Mouse (Mus musculus): ENCODE data around the gene Peg10.

Peg10 gene

DNA sequence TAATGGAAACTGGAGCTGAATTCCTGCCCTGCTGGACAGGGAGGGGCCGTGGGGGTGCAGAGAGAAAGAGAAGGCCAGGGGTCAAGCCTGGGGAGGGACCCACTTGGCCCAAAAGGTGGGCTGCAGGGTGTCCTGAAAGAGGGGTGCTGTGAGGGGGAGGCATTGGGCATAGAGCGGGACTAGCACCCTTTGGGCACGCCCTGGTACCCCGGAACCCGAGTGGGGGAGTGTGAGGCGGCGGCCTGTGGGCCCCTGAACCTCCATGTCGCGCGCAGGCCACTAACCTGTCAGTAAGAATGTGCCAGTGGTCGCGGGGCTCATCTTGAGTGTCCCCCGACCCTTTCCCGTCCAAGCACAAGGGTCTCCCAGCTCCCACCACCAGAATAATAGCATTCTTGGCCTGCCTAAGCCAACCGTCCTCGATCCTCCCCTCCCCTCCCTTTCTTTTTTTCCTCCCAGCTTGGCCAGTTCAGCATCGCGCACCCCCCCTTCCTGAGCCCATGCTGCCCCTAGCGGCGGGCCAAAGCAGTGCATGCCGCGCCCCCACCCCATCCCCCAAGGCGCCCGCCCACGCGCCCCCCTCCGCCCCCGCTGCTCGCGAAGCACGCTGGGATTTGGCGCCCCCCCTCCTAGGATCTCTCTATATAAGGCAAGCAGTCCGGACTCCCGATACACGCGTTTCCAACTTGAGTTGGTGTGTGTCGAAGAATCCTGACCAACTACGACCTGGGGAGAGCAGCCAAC lies at the start of gene Peg10, which contains the start of gene Sgce:
Gene Peg10, plus strand, starts transcription at position 611 of the 744 bp plus-strand sequence.
Gene Sgce, minus strand, starts transcription at position 512 of the 744 bp plus-strand sequence.
- DNase-seq (ENCODE audit: low read depth, low spot score) = peak; percentile 86

DNA sequence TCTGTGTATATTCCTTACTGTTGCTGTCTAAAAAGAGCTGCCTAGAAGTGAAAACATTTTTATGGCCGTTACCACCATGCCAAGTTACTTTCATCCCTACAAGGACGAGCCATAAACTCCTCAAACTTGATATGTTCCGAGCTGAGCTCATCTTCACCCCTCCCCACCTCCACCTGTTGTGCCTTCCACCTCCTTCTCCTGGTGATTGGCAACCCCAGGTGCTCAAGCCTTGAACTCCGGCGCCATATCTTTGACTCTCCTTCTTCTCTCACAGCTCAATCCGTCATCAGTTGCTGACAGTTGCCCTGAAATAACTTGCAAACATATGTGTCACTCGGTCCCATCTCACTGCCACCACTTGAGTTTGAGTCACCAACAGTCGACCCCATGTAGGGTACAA lies 45.5 kb upstream of the Peg10 start:
- no peak for DNase-seq (ENCODE audit: low read depth, low spot score)

DNA sequence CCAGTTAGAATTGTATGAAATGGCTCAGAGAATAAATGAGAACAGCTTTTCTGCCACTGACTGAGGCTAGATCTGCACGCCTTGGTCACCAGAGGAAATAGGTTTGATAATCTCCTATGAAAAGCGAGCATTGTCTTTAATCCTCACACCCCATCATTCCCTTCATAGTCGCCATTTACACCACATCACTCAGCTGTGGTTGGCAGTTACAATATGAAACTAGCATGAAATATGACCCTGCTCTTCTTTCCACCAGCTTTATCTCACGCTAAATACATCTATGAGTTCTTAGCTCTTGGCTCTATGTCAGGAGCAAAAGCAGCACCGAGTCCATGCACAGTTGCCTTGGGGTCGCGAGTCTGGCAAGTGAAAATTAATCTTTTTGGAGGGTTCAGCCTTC lies 43.2 kb upstream of the Peg10 start:
- no peak for DNase-seq (ENCODE audit: low read depth, low spot score)

DNA sequence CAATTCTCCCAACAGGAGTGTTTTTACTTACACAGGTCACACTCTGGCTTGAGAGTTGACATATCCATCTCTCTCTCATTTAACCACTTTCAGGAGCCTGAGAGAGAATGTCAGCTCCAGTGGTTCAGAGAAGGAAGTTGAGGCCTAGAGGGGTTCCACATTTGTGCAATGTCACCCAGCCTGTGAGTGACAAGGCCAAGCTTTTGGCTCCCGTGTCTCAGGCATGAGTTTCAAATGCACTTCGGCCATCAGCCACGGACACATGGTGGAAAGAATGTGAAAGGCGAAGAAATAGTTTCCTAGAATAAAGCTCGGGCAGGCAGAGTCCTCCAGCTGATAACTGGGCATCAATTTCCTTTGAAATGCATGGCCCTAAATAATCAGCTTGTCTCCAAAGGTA lies 40.7 kb upstream of the Peg10 start:
- no peak for DNase-seq (ENCODE audit: low read depth, low spot score)

DNA sequence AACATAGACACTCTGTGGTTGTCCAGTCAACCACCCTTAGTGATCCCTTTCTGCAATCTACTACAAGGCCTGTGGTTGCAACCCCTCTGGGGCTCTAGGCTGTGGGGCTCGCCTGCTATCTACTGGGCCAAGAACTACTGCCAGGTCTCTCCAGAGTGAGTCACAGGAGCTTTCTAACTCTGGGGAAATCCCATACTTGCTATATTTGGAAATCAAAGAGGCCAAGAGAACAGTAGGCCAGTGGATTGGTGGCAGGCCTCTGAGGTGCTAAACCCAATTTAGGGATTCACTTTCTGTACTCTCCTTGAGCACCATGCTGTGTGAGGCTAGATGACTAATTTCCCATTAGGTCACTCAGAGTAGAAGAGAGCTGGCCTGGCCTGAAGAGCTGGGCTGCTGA lies 38.1 kb upstream of the Peg10 start:
- DNase-seq (ENCODE audit: low read depth, low spot score) = no peak

DNA sequence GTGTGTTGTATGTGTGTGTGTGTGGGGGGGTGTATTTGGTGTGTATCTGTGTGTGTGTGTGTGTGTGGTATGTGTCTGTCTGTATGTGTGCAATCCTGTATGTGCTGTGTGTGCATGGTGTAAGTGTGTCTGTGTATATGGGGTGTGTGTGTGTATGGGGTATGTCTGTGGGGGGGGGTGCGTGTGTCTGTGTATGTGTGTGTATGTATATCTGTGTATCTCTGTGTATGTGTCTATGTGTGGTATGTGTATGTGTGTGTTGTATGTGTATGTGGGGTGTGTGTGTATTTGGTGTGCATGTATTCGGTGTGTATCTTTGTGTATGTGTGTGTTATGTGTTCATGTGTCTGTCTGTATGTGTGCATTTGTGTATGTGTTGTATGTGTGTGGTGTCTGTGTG lies 30.9 kb upstream of the Peg10 start:
- no peak for DNase-seq (ENCODE audit: low read depth, low spot score)

DNA sequence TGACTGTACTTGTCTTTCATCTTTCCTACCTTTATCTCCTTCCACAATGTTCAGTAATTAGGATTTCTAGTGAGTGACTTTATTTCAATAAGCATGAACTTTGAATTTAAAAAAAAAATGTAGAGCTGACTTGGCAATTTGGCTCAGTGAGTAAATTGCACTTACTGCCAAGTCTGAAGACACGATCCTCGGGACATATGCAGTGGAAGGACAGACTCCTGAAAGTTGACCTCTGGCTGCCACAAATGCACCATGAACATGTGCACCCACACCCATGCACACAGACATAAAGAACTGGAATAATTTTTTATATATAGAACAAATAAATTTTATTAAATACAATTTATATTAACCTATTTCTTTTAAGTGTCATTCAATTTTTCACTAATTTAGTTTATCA lies 29.8 kb upstream of the Peg10 start:
- no peak for DNase-seq (ENCODE audit: low read depth, low spot score)

DNA sequence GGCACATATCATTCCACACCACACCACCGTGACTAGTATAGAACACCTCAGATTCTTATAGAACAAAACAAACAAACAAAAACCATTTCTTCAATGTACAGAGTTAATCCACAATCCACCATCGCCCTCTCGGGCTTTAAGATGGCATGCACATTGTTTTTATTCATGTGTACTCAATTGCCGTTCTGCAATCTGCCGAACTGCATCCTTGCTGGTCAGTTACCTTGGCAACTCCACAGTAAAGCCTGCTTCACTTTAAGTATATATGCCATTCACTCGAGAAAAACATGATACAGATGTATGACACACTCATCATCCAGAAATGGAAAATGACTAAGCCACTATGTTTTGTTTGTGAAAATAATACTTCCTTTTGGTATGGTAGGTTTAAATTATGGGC lies 25.0 kb upstream of the Peg10 start:
- DNase-seq (ENCODE audit: low read depth, low spot score) = peak; percentile 16

DNA sequence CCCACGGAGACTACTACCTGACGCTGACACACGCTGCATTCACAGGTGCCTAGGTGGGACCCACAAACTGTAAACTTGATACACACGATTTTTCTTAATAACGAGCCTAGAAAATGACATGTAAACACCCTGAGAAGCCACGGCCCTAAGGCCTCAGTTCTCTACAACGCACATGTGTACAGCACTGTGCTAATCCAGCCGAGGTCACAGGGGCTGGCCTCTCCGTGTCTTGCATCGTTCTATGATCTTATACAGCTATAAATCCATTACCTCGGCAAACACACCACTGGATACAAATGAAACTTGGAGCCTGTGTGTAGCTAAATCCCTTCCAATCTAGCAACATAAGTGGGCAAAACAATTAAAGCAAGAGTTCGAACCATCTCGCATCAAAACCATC lies 24.4 kb upstream of the Peg10 start:
- no peak for DNase-seq (ENCODE audit: low read depth, low spot score)

DNA sequence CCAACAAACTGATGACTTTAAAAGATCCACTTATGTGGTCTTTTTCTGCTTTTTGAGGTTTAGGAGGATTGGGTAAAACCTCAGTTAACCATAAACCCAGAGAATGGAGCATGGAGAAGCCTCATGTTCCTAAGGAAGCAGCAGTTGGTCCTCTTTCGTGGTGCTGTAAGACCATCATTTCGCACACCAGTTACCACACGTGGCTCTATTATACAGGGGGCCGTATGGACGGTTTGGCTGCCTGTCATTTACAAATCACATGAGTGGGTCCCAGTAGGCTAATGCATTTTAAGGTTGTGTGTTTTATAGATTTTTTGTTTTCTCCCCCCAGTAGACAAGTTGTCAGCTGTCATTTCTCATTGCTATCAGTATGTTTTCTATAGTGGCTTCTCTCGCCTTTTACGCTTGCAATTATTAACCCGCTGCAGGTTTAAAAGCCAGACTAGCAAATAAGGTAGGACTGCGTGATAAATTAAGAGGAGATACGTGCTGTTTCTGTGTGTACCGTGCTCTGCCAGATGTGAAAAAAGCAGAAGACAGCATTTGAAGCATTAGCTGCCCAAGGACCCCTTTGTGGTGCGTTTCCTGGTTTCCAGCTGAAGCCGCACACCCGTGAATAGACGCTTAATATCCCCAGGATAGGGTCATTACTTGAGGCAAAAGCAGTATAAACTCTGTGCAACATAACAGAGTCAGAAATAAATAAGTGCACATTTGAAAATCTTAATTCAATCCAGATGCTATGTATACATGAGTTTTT lies 22.9 kb upstream of the Peg10 start:
- DNase-seq (ENCODE audit: low read depth, low spot score) = no peak

DNA sequence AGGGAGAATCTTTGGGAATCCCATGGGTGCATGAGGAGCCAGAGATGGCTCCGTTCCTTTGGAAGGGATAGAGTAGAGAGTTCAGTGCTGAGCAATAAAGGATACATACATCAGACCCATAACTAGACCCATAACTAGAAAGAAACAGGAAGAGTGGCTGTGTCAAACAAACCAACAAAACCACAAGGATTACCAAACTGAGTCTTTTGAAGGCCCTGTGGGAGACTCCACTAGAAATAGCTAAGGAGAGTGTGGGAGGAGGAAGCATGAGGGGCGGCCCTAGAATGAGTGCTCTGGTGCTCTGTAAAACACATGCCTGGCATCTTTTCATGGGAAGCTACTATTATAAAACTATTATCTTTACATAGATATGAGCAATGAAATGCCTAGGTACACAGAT lies 18.8 kb upstream of the Peg10 start:
- DNase-seq (ENCODE audit: low read depth, low spot score) = no peak

DNA sequence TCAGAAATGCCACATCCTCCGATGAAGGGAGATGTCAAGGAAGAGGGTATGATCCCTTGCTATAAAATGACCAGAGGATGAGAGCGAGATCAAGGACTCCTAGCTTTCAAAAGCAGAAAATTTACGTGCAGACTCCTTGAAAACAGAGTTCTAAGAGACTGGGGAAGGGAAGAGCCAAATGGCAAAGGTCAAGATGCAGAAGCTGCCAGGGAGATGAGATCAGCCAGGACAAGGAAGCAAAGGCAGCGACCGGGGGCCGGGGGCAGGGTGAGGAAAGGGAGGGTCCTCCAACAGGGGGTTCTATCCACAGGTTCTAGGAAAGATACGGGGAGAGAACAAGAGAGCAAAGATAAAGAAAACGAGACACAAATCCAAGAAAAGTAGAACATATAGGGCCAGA lies 15.4 kb upstream of the Peg10 start:
- DNase-seq (ENCODE audit: low read depth, low spot score) = no peak

DNA sequence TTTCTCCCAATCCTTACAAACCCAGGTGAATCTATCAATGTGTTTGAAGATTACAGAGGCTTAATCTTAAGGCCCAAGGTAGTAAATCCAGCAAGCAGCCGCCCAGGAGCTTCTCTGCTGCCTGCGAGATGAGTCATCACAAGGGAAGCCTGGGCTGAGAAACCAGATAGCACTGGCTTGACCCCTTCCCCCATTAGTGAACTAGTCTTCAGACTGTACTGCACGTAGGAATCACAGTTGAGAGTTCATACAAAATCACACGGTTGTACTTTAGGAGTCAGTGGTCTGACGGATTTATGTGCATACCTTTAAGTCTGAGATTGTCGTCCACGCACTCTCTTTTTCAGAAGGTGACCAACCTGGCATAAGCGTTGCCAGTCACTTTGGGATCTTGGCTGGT lies 13.9 kb upstream of the Peg10 start:
- DNase-seq (ENCODE audit: low read depth, low spot score) = peak; percentile 76

DNA sequence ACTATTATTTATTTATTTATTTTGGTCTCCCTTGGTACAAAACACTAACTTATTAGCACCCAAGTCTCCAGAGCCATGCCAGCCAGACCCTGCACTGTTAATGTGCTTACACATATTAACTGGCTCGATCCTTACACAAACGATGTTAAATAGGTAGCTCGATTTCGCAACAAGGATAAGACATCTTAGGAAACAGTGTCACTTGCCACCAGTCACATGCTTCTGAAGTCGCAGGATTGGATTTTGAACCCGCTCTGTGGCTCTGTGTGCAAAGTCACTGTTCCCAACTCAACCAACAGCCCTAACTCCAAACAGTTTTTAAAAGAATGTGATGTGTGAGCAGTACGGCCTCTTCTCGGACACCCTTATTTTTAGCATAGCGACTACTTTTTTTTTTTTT lies 10.7 kb upstream of the Peg10 start:
- DNase-seq (ENCODE audit: low read depth, low spot score) = no peak

DNA sequence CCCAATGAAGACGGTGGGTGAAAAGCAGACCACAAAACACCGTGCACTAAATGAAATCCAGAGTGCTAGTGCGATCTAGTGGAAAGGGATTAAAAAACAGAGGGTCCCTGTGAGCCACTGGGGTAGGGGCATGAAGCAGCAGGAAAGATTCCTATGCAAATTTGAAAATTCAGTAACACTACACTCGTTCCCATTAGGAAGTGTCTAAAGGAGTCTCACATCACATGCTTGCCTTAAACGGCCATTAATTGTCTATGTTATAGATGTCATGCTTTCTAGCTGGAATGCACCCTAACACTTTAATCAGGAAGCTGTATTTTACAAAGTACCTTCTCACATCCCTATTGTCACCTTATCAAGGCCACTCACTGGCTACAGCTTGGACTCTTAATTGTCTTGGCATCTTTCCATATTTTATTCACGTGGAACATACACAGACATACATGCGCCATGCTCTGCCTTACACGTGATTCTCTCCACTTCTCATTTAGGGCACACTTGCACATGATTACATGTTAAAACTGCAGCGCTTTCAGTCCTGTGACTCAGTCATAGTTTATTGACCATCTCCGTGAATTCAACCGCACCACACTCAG lies 9.0 kb upstream of the Peg10 start:
- DNase-seq (ENCODE audit: low read depth, low spot score) = no peak

DNA sequence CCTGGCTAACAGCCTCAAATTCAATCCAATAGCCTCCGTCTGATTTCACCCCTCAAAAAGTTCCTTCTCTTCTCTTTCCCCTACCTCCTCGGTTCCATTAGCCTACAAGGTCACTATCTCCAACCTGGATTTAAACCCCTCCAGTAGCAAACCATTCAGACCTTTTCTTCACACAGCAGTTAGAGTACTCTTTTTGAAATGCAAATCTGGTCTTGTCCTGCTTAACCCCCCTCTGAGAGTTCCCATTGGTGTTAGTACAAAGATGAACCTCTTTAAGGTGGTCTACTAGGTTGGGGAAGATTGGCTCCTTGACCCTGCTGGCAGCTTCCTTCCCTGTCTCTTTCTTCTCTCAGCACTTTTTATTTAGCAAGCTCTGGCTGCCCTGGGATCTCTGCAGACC lies 8.4 kb upstream of the Peg10 start:
- DNase-seq (ENCODE audit: low read depth, low spot score) = peak; percentile 89

DNA sequence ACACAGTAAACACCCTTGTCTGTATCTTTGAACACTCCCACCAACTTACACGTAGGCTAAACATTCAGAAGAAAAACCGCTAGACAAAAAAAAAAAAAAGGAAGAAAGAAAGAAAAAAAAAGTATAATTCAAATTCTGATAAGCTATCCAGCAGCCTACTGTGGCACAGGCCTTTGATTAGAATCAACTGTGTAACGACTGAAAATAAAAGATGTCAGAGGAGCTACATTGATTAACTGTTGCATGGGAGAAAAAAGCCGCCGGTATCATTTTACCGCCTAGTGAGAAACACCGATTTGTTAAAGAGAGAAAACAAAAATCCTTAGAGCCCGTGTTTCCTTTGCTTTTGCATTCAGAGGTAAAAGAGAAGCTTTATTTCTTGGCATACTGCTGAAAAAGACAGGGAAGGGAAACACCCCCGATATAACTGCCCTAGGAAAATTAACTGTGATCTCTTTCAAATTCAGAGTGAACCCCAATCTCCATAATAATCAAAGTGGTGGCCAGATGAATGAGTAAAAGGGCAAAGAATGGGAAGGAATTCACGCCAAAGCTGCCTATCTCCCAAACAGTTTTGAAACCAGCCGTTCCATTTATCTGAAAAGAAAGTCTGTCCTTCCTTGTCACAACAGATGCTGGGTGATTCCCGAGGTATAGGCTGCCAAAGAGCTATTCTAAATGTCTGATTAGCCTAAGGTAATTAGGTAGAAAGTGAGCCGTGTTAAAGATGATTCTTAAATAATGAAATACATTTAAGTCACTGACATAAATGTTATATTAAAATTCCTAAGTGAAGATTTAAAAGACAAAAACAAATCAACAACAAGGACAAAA lies 7.4 kb upstream of the Peg10 start:
- DNase-seq (ENCODE audit: low read depth, low spot score) = peak; percentile 85

DNA sequence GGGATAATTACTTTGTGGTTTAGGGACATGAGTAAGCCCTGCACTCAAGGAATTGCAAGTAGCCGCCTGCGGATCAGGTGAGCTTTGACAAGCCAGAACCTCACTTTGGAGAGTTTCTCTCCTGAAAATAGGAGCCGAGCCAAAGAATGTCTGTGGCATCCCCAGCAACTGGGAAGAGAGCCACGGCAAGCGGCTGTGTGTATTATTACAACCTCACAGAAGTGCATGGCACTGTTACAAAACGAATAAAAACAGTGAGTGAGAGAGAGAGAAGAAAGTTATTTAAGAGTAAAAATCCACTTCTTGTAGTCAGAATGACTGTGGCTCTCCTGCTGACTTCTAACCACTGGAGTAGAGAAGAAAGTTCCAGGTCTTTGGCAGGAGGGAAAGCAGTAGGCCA lies 6.6 kb upstream of the Peg10 start:
- DNase-seq (ENCODE audit: low read depth, low spot score) = no peak

DNA sequence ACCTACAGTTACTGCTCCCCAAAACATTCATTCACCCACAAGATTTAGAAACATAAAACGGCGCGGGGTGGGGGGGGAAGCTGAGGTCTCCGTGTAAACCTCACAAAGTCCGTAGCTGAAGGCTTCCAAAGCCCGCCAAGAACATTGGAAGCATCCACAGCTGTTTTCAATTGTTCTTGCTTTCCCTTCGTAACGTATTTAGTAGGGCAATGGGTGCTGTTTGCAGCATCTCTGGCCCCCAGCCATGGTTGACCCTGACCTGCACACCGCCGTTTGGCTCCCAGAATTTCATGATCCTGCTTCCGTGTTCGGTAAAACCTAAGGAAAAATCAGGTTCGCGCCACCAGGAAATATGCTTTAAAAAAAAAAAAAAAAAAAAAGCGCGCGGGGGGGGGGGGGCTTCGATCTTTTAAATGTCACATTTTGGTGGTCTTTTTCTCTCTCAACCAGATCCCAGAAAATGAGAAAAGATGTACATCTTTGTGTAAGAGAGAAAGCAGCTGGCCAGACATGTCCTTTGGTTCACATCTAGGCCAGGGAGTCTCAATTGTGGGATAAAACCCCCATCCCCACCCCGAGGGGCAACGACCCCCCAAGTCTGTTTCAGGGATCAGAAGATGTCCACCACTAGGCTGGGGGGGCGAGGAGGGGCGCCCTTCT lies 940 bp upstream of the Peg10 start:
- DNase-seq (ENCODE audit: low read depth, low spot score) = no peak

DNA sequence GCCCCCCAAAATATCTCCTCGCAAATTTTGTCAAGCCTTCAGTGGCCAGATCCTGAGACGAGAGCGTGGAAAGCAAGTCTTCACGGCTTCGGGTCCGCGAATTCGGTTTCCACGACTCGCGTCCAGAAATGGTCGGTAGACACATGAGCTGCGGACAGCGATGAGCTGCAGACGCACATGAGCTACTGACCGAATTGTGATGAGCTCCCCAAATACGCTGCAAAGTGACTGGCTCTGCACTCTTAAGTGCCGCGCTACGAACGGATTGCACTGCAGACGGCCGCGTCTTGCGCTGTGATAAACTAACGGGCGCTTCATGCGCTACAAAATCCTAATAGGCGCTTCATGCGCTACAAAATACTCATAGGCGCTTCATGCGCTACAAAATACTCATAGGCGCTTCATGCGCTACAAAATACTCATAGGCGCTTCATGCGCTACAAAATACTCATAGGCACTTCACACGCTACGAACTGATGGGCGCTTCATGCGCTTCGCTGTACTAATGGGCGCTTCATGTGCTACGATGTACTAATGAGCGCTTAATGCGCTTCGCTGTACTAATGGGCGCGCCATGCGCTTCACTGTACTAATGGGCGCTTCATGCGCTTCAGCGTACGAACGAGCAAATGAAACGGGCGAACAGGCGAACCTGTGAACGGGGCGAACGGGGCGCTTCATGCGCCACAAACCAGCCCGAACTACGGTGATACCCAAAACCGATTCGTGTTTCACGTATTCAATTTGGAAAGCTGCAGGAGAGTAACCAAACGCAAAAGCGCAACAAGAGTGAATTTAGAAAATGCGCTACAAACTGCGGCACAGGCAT lies 785 bp downstream of the Peg10 start:
- peak; percentile 80 for DNase-seq (ENCODE audit: low read depth, low spot score)
